Mouse (Mus musculus): ENCODE results near the gene Mtmr3.
"Not testable (repeated sequence)": the region's sequence is repeated elsewhere in the genome, so short reads cannot be mapped to it uniquely, and the experiment has no call there.

Mtmr3 gene

DNA sequence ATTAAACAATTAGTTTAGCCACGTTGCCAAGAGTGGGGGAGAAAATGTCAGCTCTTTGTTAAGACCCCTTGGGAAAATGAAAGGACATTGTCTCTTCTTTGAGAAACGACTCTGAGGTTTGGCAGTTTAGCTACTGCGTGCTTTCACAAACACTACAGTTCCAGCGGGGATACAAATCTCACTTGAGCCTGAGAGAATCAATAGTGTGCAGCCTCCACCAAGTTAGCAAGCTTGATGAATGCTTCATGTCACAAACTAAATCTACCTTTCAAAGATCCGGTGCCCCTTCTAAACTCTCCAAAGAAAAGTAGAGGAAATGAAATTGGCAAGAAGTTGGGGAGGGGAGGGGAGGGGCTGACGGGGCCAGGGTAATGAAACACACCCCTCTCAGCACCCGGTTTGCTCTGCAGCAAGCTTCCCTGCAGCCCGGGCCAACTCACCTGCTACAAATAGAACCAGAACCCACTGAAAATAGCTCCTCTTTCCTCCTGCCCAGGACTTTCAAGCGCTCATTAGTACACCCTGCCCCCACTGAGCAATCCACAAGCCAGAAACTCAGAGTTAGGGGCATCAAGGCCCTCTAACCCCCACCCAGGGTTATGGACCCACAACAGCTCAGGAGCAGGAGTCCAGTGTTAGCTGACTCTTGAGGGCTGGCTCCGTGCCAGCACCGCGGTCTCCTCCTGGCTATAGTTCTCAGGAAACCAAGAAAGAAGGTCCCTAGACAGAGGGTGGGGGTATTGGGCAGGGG lies 8.2 kb upstream of the Mtmr3 start:
- DNase-seq (ENCODE audit: extremely low spot score, low read depth, low spot score) = no peak

DNA sequence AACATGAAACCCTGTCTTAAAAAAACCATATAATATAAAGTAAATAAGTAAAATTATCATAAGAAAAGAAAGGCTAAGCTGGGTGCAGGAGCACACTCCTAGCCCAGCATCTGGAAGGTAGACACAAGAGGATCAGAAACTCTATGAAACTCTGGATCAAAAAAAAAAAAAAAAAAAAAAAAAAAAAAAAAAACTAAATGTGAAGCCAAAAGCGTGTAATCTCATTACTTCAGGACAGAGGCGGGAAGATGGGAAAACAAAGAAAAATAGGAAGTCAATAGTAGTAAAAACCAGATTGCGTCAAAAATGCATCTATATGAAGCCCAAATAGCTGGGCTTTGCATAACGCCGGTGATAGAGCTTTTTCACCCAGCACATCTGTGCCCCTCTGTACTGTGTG lies 7.2 kb upstream of the Mtmr3 start:
- DNase-seq (ENCODE audit: extremely low spot score, low read depth, low spot score) = no peak

GRCm38 (mm10) chr11:4599916-4600315 lies 5.3 kb upstream of the Mtmr3 start:
- no peak for DNase-seq (ENCODE audit: extremely low spot score, low read depth, low spot score)

GRCm38 (mm10) chr11:4598411-4598810 lies 3.7 kb upstream of the Mtmr3 start:
- DNase-seq (ENCODE audit: extremely low spot score, low read depth, low spot score) = no peak

DNA sequence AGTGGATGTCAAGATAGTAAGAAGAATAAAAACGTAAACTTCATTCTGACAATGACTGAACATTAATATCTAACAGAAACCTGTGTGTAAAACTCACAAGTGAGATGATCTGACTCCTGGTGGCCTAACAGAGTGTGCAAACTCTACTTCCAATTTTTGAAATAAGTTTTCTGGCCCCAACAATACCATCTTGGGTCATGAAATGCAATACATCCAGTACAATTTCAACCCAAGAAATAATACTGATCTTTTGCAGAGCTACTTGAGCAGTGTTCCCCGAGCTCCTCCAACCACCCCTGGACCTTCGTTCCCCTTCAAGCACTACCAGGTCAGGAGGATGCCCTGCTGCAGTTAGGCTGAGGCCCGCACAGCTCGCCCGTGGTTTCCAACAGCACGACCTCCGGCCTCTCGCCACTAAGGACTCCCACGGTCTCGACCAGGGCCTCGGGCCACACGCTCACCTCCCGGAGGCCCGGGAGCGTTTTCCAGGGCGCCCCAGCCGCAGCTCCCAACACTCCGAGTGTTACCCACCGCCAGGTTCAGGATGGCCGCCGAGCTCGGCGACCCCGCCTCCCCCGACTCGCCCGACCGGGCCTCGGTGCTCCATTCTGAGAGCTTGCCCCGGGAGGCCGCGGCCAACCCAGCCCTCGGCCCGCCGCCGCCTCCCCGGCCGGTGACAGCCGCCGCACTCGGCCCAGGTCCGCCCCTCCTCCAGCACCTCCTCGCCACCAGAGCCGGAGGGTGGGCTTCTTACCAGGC lies 635 bp downstream of the Mtmr3 start:
- no peak for DNase-seq (ENCODE audit: extremely low spot score, low read depth, low spot score)

DNA sequence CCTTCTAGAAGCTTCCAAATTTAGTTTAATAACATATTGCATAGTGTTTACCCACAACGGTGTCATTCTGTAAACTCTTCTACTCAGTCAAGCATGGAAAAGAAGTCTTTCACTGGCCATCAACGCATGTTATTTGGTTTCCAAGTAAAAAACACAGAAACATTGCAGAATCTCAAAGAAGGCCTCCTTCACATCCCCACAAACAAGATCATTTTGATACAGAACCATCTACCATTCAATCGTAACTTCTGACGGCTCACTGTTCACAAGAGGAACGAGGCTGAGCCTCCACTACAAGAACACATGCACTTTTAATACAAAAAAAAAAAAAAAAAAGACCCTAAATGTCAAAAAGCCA lies 1.2 kb downstream of the Mtmr3 start:
- no peak for DNase-seq (ENCODE audit: extremely low spot score, low read depth, low spot score)

DNA sequence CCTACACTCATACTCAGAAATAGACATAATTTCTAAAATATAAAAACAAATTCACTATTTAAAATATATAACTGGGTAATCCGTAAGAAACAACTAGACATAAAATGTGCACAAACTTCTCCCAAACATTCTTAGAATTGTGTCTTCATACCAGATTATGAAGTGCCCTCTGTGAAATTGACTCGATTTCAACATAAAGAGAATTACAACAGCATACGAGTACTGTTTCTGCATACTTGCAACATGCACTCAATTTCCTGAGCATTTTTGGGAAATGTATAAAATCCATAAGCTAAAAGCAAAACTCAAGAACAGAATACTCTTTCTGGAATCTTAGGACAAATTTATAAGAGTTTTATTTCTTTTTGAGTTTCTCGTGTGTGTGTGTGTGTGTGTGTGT lies 2.9 kb downstream of the Mtmr3 start:
- DNase-seq (ENCODE audit: extremely low spot score, low read depth, low spot score) = no peak

- no peak for DNase-seq (ENCODE audit: extremely low spot score, low read depth, low spot score)
These were observed 16.0 kb downstream of the Mtmr3 start for GRCm38 (mm10) chr11:4578682-4579081.

DNA sequence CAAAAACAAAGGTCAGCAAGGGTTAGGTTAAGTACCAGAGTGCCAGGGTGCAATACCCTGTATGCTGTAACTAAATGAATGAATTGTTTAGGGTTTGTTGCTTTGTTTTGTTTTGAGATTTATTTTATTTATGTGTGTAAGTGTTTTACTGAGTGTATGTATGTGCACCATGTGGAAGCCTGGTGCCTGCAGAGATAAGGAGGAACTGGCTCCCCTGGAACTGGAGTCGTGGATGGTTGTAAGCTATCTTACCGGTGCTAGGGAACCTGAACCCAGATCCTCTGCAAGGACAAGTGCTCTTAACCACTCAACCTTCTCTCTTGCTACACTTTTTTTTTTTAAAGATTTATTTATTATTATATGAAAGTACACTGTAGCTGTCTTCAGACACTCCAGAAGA lies 17.6 kb downstream of the Mtmr3 start:
- no peak for DNase-seq (ENCODE audit: extremely low spot score, low read depth, low spot score)

DNA sequence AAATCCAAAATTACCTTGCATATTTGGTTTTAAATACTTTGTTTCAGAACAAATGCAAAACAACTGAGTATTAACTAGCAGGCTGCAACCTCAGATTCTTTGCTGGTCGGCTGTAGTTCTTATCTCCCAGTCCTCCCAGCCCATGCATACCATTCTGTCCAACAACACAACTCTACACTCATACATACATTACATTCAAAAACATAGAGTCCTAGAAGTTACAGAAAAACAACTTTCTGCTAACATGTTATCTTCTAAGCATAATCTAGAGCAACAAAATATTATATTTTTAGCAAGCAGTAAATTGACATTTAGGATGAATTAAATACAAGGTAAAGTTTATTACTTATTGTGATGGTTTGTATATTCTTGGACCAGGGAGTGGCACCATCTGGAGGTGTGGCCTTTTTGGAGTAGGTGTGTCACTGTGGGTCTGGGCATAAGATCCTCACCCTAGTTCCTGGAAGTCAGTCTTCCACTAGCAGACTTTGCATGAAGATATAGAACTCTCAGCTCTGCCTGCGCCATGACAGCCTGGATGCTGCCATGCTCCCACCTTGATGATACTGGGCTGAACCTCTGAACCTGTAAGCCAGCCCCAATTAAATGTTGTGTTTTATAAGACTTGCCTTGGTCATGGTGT lies 18.5 kb downstream of the Mtmr3 start:
- DNase-seq (ENCODE audit: extremely low spot score, low read depth, low spot score) = not testable (repeated sequence)

DNA sequence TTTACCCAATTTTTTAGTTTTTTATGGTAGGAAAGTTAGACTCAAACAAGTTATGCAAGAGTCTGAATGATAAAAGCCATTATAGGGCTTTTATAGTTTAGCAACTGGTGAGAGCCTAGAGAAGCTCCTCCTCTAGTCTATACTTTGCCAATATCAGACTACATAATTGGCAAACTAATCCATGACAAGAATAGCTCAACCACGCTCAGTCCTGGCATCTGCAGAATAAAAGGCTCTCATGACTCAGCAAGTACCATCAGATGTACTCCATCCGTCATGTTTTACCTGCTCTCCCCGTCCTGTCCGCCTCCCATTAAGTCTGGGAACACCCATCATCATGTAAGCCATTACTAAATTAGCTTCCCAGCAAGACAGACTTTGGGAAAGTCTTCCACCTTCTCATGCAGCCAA lies 23.2 kb downstream of the Mtmr3 start:
- DNase-seq (ENCODE audit: extremely low spot score, low read depth, low spot score) = no peak

DNA sequence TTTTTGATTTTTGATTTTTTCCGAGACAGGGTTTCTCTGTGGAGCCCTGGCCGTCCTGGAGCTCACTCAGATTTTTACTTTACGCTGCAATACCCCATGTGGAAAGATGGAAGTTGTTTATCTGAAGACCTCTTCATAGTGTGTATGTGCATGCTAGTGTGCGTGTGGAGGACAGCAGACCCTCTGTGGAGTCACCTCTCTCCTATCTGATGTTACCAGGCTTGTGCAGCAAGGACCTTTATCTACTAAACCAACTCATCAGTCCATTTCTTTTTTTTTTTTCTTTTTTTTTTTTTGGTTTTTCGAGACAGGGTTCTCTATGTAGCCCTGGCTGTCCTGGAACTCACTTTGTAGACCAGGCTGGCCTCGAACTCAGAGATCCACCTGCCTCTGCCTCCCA lies 28.3 kb downstream of the Mtmr3 start:
- DNase-seq (ENCODE audit: extremely low spot score, low read depth, low spot score) = no peak

- DNase-seq (ENCODE audit: extremely low spot score, low read depth, low spot score) = no peak
These were observed 29.1 kb downstream of the Mtmr3 start for GRCm38 (mm10) chr11:4565545-4565944.

DNA sequence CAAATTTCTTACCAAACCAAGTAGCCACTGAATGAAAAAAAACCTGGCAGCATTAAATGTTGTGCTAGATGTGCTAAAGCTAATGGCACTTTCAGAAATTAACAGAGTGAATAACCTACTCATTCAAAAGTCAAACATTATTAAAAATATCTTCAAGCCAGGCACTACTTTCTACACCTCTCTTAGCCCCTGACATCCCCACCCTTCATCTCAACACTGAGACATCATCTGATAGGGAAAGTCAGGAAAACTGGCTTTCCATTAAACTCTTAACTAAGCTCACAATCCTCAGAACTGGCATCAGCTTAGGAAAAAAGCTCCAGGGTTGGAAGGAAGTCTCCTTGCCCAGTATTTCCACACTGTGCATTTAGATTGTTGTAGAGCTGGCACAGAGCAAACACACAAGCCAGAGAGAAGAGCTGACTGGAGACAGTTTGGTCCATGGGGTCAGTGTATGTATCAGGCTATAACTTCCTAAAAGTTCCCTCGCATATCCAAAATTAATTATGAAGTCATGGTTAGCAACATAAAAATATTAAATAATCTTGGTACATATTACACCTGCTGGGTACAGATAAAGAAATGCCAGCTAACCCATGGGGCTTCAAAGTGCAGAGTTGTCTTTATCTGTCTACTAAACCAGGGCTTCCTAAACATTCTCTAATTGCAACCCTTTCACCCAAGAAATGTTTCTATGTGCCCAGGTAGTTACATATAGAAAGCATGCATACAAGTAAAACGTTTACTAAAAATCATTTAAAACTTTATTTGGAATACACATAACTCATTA lies 41.2 kb downstream of the Mtmr3 start:
- no peak for DNase-seq (ENCODE audit: extremely low spot score, low read depth, low spot score)

DNA sequence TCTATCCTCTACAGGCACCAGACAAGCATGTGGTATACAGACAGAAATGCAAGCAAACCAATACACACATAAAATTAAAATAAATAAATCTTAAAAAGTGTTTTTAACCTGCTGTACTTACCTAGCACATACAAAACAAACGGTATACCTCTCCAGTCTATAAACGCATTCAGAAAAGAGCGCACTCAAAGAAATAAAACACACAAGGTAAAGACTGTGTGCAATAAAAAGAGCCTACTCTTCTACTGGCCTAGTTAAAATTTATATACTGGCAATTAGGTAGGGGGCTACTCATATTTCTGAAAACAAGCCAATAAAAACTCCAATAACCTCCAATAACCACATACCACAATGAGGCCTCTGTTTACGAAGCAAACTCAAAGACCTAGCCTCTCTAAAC lies 47.1 kb downstream of the Mtmr3 start:
- peak; percentile 14 for DNase-seq (ENCODE audit: extremely low spot score, low read depth, low spot score)

DNA sequence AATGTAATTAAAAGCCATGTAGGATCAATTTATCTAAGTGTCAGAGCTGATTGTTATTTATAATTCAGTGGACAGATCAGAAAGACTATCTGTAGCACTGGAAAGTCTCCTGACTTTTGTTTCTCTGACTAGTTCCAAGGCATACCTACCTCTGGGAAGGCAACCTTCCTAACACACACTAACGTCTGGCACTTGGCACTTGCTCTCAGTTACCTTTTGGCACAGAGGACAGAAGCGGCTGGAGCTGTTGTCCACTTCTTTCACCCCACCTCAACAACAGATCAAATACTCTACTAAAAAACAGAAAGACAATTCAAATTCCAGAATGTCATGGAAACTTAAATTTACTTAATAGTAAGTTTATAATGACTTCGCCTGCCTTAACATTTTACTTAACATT lies 48.7 kb downstream of the Mtmr3 start:
- no peak for DNase-seq (ENCODE audit: extremely low spot score, low read depth, low spot score)

DNA sequence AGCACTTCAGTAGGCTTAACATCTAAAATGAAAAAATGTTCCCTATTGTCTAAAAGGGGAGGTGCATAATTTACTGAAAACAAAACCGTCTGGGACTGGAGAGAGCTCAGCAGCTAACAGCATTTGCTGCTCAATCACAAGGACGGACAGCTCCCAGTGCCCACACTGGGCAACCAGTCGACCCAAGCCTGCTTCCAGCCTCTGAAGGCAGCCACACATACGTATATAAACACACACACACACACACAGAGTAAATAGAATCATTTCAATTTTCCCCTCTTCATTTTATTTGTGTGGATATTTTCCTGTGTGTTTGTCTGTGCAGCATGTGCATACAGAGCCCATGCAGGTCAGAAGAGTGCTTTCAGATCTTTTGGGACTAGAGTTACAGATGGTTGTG lies 49.3 kb downstream of the Mtmr3 start:
- DNase-seq (ENCODE audit: extremely low spot score, low read depth, low spot score) = no peak

- not testable (repeated sequence) for DNase-seq (ENCODE audit: extremely low spot score, low read depth, low spot score)
These were observed 50.1 kb downstream of the Mtmr3 start for GRCm38 (mm10) chr11:4544627-4544921.

DNA sequence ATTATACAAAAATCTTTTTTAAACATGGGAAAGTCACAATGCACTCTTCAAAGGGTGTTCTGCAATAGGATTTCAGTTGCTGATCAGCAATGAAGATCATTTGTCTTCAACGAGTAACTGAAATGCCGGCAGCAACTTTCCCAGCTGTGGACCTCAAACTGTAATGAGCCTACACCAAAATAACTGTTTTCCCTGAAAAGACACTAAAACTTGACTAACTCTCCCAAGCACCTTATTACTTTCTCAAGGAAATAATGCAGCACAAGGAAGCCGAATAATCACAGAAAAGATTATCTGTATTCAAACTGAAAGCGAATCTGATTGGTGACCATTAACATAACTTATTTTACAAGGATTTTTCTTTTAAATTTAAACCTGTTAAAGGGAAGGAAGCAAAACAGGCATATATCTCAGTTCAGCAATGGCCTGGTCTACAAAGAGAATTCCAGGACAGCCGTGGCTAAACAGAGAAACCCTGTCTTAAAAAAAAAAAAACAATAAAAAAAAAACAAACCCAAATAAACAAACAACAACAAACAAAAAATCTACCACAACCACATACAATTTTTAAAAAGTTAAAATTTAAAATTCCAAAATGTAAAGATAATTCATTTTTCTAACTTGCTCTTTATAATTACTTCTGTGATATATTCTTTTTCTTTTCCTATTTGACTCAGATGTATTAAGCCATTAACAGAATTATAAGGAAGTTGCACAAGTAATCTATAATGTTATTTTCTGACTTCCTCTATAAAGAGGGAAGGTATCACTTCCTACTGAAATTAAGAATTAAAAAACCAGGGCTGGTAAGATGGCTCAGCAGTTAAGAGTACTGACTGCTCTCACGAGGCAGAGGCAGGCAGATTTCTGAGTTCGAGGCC lies 50.7 kb downstream of the Mtmr3 start:
- no peak for DNase-seq (ENCODE audit: extremely low spot score, low read depth, low spot score)

DNA sequence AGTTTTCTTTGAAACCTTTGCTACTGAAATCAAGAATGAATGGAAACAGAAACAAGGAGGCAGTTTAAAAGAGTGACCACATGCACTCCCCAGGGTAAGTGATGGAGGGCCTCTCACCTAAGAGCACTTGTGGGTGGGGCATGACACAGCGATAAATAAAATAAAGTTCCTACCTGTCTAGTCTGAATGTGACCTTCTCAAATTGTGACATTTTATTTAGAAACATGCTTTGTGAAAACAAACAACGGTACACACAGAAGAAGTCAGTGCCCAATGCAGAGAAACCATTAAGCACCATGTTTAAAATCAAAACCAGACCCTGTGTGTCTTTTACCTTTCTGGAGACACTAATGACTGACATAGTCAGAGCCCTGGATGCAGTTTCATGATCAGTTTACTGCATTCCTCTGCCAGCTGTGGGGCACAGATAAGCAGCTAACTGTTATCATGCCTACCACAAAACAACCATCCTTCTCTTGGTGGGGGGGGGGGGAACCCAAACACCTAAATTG lies 51.6 kb downstream of the Mtmr3 start:
- peak; percentile 16 for DNase-seq (ENCODE audit: extremely low spot score, low read depth, low spot score)

Measured in hindlimb bud, embryonic 11.5 days (tissue).